Mouse (Mus musculus) inflammation-experienced regulatory T-cells, adult 16 weeks (primary cell): ENCODE data around the gene Iqck. TPM values are rescaled to one million over a fixed set of nuclear protein-coding genes. Genes with fewer than 3 reads are reported as not detected.

Source experiments
- polyA plus RNA-seq: library from polyadenylated mRNA; unstranded; fragments of 100-300 nt; shearing (Covaris generic); gene quantifications from one replicate; pipeline ENCODE4 v1.2.1, GENCODE M21; 2017

The Iqck gene
- polyA plus RNA-seq = 0.82 TPM

GRCm38 (mm10) chr7:118855171-118855876 lies at the start of gene Iqck:
Gene Iqck, plus strand, starts transcription at chr7:118855752.

DNA sequence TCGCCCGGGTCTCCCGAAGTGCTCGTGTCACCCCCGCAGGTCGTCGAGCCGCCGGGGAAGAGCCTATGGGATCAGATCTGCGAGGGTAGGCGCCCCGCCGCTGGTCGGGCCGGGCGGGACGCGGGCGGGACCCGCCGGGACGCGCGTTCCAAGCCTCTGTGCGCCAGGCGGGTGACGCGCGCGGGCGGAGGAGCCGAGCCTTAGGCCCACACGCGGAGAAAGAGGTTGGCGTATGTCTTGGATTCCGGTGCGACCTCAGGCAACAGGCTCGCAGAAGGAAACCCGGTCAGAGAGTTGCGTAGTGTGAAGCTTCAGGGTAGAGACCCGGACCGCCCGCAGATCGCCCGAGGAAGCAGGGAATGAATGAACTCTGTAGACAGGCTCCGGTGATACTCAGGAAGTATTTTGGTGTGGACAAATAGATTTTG lies 339 bp downstream of the Iqck start, which contains the start of gene Knop1:
Gene Knop1, minus strand, starts transcription at position 378 of the 428 bp plus-strand sequence.

DNA sequence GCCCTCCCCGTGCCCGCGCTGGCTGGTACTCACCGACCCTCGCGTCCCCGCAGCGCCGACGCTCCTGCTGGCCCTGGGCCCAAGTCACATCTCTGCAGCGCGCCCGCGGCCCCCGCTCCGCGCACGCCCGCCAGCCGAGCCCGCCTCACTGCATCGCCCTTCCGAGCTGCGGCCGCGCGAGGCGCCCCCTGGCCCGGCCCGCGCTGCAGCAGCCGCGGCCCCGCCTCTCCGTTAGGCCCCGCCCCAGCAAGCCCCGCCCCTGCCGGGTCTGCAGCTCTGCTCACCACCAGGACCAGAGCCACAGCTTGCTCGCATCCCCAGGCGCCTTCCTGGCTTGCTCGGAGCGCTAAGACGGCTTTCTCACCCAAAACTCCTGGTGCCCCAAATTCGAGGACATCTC lies 139.5 kb downstream of the Iqck start, which contains the start of gene Gprc5b:
Gene Gprc5b, minus strand, starts transcription at position 205 of the 400 bp plus-strand sequence.

Other genes with a start within 250 kb of the Iqck start
- gene Gde1, start 150.0 kb upstream of the Iqck start, polyA plus RNA-seq = 29.4 TPM
- 7.9 TPM for gene Ccp110, start 143.2 kb upstream of the Iqck start, polyA plus RNA-seq
- 122 TPM for gene Vps35l, start 115.5 kb upstream of the Iqck start, polyA plus RNA-seq
- 36.1 TPM for gene Knop1, start 502 bp downstream of the Iqck start, polyA plus RNA-seq
- not detected for gene Gprc5b, start 139.5 kb downstream of the Iqck start, polyA plus RNA-seq